Mouse (Mus musculus): ENCODE measurements around the gene Sapcd1.

DNA sequence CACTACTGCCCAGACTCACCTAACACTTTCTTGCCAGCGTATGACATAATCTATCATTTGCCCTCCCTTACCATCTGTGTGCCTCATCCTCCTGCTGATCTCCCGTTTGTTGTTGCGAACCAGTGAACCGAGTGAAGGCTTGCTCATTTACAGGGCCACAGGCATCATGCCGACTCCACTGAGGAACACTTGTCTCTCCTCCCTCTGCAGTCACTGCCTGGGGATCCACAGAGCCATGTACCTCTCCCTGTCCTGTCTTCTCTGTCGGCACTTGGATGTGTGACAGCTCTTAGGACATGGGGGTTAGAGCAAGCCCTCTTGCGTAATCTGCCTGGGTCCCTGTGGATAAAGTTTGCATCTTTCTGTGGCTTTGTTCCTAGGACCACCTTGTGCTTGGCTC, 18.2 kb downstream of the Sapcd1 start:
- TF ChIP-seq CTCF (IDR thresholded peaks at IDR 0.05; ENCODE audit: borderline replicate concordance, insufficient read depth, low read length): no peak
- no peak for TF ChIP-seq POLR2A (IDR thresholded peaks at IDR 0.05; ENCODE audit: low read depth, low read length)
